Mouse (Mus musculus) brain, embryonic 14.5 days (tissue): ENCODE measurements around the gene Tmod4.

Experiments
- CTCF ChIP-seq: fragments of 200-500 bp; IDR thresholded peaks from 2 replicates; pipeline ENCODE4 v1.5.1; 2012; ENCODE audit warnings: inconsistent platforms, mild to moderate bottlenecking, moderate library complexity, borderline replicate concordance; ENCODE audit not compliant: insufficient read depth, insufficient read length; ENCODE audit errors: extremely low read depth
- POLR2A ChIP-seq: fragments of 200-500 bp; IDR thresholded peaks from 2 replicates; pipeline ENCODE4 v1.6.1; 2012; ENCODE audit warnings: mild to moderate bottlenecking, inconsistent platforms, borderline replicate concordance; ENCODE audit not compliant: poor library complexity, insufficient read depth, insufficient read length, severe bottlenecking; ENCODE audit errors: extremely low read depth

- no peak for TF ChIP-seq CTCF
- TF ChIP-seq POLR2A = no peak
These were observed 17.8 kb downstream of the Tmod4 start, which contains the start of gene Tnfaip8l2 for GRCm38 (mm10) chr3:95141952-95142616.
